Mouse (Mus musculus): ENCODE data around the gene Ankrd49. TPM values are rescaled to one million over a fixed set of nuclear protein-coding genes. Genes with fewer than 3 reads are reported as not detected.
A peak's percentile ranks its signal among the peaks of the same experiment; 100 is the strongest.

The Ankrd49 gene
- total RNA-seq, 2 experiments from 2014 or later: 47.3 to 52.2 TPM

DNA sequence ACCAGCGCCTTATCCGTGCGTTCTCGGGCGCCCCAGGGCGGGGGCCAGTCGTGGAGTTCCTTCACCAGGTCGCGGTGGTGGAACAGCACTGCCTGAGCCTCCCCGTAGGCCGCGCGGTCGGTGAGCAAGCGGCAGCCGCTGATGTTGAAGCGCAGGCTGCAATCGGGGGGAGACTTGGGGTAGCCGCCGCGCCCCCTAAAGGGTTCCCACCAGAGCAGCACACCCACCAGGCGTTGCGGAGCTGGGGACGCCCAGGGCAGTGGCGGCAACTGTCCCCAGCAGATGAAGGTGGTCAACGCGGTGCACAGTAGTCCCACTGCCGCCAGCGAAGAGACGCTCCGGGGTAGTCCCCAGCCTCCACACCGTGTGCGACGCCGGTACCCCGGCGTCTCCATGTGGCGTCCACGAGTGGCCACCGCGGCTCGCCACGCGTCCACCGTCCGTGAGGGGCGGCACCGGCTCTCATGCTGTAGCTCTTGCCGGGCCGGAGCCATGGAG is 33.1 kb downstream of the Ankrd49 start:
- peak; percentile 55 for ATAC-seq (replicated peaks; ENCODE audit: low FRiP score, low TSS enrichment, poor library complexity, severe bottlenecking)

DNA sequence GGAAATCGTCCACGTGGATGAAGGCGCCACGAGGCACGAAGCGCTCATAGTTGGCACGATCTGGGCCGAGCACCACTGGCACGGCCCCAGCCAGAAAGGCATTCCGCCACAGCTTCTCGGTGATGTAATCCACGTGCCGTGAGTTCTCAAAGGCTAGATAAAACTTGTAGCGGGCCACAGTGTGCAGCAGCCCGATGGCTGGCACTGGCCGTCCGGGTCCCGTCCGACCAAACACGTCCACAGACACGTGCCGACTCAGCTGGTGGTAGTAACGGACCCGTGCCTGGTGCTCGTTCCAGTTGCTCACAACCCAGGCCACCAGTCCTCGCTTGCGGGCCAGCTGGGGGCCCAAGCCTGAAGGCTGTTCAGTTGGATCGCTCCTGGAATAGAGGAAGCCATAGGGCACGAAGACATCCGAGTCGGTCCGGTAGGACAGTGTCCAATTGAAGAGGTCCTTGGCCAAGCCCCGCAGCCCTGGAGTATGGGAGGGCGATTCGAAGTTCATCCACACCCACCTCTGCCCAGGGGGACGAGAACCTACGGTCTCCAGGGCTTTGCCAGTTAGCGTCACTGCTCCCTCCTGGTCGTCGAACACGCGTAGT is 33.7 kb downstream of the Ankrd49 start:
- no peak for ATAC-seq (replicated peaks; ENCODE audit: low FRiP score, low TSS enrichment, poor library complexity, severe bottlenecking)

DNA sequence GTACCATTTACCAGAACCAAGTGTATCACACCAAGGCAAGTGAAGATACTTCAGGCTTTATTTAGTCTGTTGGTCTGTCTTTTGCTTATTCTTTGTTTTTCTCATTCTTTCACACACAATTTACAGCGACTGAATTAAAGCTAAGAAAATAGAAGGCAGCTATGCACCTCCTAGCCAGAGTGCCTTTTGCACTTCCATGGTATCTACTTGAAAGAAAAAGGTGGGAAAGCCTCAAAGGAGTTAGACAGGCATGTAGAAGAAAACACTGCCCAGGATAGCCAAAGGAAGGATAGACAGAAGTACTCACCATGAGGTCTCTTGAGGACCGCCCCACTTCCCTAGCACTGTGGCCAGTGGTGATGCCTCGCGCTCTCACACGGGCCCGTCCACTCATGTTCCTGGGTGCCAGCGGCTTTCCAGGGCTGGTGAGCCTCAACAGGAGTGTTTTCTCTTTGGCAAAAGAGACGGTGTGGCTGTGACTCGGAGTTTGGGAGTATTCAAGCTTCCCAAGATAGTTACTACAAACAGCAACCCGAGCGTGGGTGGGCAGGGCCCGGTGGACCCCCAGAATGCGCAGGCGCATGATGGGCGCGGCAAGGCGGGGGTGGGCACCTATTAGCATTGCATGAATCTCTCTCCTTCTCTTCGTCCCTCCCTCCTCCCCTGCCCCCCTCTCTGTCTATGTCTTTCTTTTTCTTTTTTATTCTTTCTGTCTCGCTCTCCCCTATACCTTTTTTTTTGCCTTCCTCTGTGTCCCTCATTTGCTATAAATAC is 44.3 kb downstream of the Ankrd49 start, which contains the start of gene Piwil4:
Piwil4 (minus strand) TSS at position 583 of the 774 bp plus-strand sequence.
- ATAC-seq (replicated peaks; ENCODE audit: low FRiP score, low TSS enrichment, poor library complexity, severe bottlenecking): no peak

DNA sequence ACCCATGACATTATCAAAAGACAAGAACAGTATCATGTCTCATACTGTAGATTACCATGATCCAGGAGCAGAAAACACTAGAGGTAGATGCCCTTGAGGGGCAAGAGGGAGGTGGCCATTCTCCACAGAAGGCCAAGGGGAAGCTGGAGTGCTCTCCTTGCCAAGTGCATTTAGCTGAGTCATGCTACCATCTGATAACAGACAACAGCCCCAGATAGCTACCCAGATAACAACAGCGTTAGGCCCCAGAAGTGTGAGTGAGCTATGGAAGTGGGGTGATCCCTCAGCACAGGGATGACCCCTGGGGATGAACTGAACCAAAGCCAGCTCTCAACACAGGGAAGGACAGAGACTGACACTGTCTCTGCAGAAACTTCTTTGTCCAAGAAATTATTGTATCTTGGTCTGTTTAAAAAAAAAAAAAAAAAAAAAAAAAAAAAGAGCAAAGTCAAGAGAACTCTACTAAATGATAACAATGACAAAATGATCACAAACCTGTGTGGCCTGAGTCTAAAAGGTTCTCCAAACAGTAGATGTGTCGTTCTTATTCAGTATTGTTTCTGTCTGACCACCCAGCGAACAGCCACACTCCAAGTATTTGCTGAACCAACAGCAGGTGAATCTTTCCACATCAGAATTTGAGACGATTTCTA is 45.0 kb downstream of the Ankrd49 start:
- no peak for ATAC-seq (replicated peaks; ENCODE audit: low FRiP score, low TSS enrichment, poor library complexity, severe bottlenecking)

DNA sequence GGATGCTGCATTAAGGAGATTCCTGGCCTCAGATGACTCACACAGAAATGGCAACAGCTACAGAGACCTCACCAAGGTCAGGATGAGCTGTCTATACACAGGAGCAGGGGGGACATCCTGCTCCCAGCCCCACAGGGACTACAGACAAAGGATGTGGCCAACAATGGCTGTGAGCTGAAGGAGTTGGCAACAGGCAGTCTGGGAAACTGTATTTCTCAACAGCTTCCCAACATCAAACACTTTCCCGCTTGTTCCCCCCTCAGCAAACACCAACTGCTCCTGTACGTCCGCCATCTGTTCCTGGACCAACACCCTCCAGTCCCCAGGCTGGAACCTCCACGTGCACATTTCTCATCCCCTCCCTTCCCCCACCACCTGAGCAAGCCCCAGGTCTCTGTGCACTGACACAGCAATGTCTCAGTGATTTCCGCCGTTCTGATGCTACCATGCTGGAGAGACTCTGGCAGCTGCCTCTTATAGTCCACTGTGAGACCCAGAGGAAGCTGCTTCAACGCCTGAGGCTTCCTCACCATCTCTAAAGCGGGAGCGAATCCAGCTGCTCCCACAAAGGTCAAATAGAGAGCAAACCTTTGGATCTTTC is 53.6 kb downstream of the Ankrd49 start:
- ATAC-seq (replicated peaks; ENCODE audit: low FRiP score, low TSS enrichment, poor library complexity, severe bottlenecking): no peak

Other genes with a start within 250 kb of the Ankrd49 start
- not detected in 2 replicates for gene Amotl1, start 139.8 kb downstream of the Ankrd49 start, total RNA-seq (2014; fragmentation: Nextera tagmentation)
- gene Amotl1, start 139.8 kb downstream of the Ankrd49 start, total RNA-seq (2017): not detected in 2 replicates
- gene Piwil4, start 44.1 kb downstream of the Ankrd49 start, total RNA-seq (2014; fragmentation: Nextera tagmentation): not detected in 2 replicates
- not detected in 2 replicates for gene Piwil4, start 44.1 kb downstream of the Ankrd49 start, total RNA-seq (2017)
- gene Fut4, start 32.5 kb downstream of the Ankrd49 start, total RNA-seq (2014; fragmentation: Nextera tagmentation): 0.48 and 0.72 TPM in 2 replicates
- 0.57 and 1.1 TPM in 2 replicates for gene Fut4, start 32.5 kb downstream of the Ankrd49 start, total RNA-seq (2017)
- gene 1700012B09Rik, start 13.8 kb downstream of the Ankrd49 start, total RNA-seq (2014; fragmentation: Nextera tagmentation): not detected in 2 replicates
- gene 1700012B09Rik, start 13.8 kb downstream of the Ankrd49 start, total RNA-seq (2017): not detected in 2 replicates
- gene Mre11a, start 202 bp downstream of the Ankrd49 start, total RNA-seq (2014; fragmentation: Nextera tagmentation): 45.2 and 62.0 TPM in 2 replicates
- 85.7 and 119 TPM in 2 replicates for gene Mre11a, start 202 bp downstream of the Ankrd49 start, total RNA-seq (2017)
- gene Gpr83, start 75.4 kb upstream of the Ankrd49 start, total RNA-seq (2014; fragmentation: Nextera tagmentation): not detected in 2 replicates
- not detected in 2 replicates for gene Gpr83, start 75.4 kb upstream of the Ankrd49 start, total RNA-seq (2017)
- 1.9 TPM in 1 of 2 replicates, not detected in the other for gene Izumo1r, start 119.1 kb upstream of the Ankrd49 start, total RNA-seq (2014; fragmentation: Nextera tagmentation)
- not detected in 2 replicates for gene Izumo1r, start 119.1 kb upstream of the Ankrd49 start, total RNA-seq (2017)